Mouse (Mus musculus) liver, postnatal 0 days (tissue): Measurements from ENCODE around the gene Spib.

Experiments
- CTCF ChIP-seq: sonication (generic); IDR thresholded peaks from 2 replicates; pipeline ENCODE4 v1.5.1; 2016; ENCODE audit warnings: antibody characterized with exemption, low read depth
- EP300 ChIP-seq: IDR thresholded peaks from 2 replicates; pipeline ENCODE4 v1.6.1; 2016; ENCODE audit warnings: antibody characterized with exemption, low read depth, mild to moderate bottlenecking

DNA sequence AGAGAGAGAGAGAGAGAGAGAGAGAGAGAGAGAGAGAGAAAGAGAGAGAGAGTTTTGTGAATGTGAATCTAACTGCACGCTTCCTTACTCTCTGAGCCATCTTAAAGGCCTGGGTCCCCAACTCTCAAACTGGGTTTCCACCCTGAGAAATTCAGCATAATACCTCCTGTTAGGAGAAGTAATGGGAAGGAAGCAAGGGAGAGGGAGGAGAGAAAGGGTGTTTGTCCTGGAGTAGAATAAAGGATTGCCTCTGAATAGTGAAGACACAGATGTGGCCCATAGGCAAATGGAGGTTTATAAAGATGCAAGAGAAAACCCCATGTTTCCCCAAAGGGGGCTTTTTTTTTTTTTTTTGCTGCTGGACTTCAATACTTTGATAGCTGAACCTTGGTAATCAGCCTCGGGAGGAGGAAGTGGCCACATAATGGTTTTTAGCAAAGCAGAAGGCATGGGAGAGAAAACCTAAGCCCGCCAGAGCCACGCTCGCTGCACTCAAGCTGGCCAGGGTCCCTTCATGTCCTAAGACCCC is 41.1 kb upstream of the Spib start:
- TF ChIP-seq CTCF (no peak), EP300 (no peak)
